Mouse (Mus musculus) midbrain, embryonic 15.5 days (tissue): ENCODE data around the gene Utp18. TPM values are rescaled to one million over a fixed set of nuclear protein-coding genes. Genes with fewer than 3 reads are reported as not detected.

Experiments
- ATAC-seq: fragments of 200-750 bp; cut with Nextera tagmentation; replicated peaks from 2 replicates; pipeline ENCODE4 v1.8.0; 2017; ENCODE audit warnings: moderate TSS enrichment
- H3K27ac ChIP-seq: fragments of 300-500 bp; sonication (generic); 2 replicates; pipeline ENCODE4 v1.5.1; 2015; ENCODE audit warnings: mild to moderate bottlenecking, inconsistent platforms
- H3K27me3 ChIP-seq: fragments of 300-500 bp; sonication (generic); replicated peaks from 2 replicates; pipeline ENCODE4 v1.6.1; 2015; ENCODE audit warnings: inconsistent platforms
- H3K36me3 ChIP-seq: fragments of 300-500 bp; sonication (generic); replicated peaks from 2 replicates; pipeline ENCODE4 v1.6.1; 2015; ENCODE audit warnings: inconsistent platforms
- H3K4me1 ChIP-seq: fragments of 300-500 bp; sonication (generic); 2 replicates; pipeline ENCODE4 v1.6.1; 2015; ENCODE audit warnings: inconsistent platforms
- H3K4me2 ChIP-seq: fragments of 300-500 bp; sonication (generic); 2 replicates; pipeline ENCODE4 v1.6.1; 2015; ENCODE audit warnings: inconsistent platforms, mild to moderate bottlenecking, moderate library complexity
- H3K4me3 ChIP-seq: fragments of 300-500 bp; sonication (generic); 2 replicates; pipeline ENCODE4 v1.5.1; 2015; ENCODE audit warnings: mild to moderate bottlenecking, inconsistent platforms
- H3K9ac ChIP-seq: fragments of 300-500 bp; sonication (generic); 2 replicates; pipeline ENCODE4 v1.6.1; 2015; ENCODE audit warnings: mild to moderate bottlenecking, inconsistent platforms
- H3K9me3 ChIP-seq: fragments of 300-500 bp; sonication (generic); 2 replicates; pipeline ENCODE4 v1.6.1; 2016; ENCODE audit warnings: inconsistent platforms
- WGBS: fragments of 180-500 bp; shearing (Covaris S2); methylation state at CpG from one replicate; pipeline ENCODE4 v1.1.7; 2015; ENCODE audit warnings: mixed read lengths; 5-methylcytosine and 5-hydroxymethylcytosine counted together
- polyA plus RNA-seq: library from polyadenylated mRNA; unstranded; fragments of >200 nt; fragmentation: Nextera tagmentation; extraction: Ambion mirVana; gene quantifications from 2 replicates; pipeline ENCODE4 v1.2.1, GENCODE M21; 2015

The Utp18 gene
- polyA plus RNA-seq, 1 experiment from 2014 or later: 31.6 TPM

GRCm38 (mm10) chr11:93821533-93821932 lies 64.0 kb downstream of the Utp18 start:
- H3K4me1 ChIP-seq: no peaks in the 10 kb centered on the region; the same call in 1 of the 2 replicates
- H3K9ac ChIP-seq: no peak overlapping the region
- no peaks in the 10 kb centered on the region for H3K27me3 ChIP-seq
- no peak overlapping the region for H3K27ac ChIP-seq
- WGBS: 81% methylated on average over 2 of the region's 2 CpGs
- H3K4me2 ChIP-seq: no peak overlapping the region
- no peaks in the 10 kb centered on the region for H3K9me3 ChIP-seq
- H3K36me3 ChIP-seq: no peaks in the 10 kb centered on the region
- H3K4me3 ChIP-seq: no peak overlapping the region
- ATAC-seq: no peak

- H3K27me3 ChIP-seq: no peaks in the 10 kb centered on the region
- no peak for ATAC-seq
- no peak overlapping the region for H3K27ac ChIP-seq
- H3K9ac ChIP-seq: no peak overlapping the region
- no peaks in the 10 kb centered on the region; the same call in 1 of the 2 replicates for H3K4me1 ChIP-seq
- no peaks in the 10 kb centered on the region for H3K9me3 ChIP-seq
- no peak overlapping the region for H3K4me3 ChIP-seq
- no peaks in the 10 kb centered on the region for H3K36me3 ChIP-seq
- H3K4me2 ChIP-seq: no peak overlapping the region
- 59% methylated on average over 15 of the region's 15 CpGs for WGBS
Observed at GRCm38 (mm10) chr11:93817966-93818738, 67.4 kb downstream of the Utp18 start.

- H3K4me3 ChIP-seq: no peak overlapping the region
- ATAC-seq: no peak
- H3K4me2 ChIP-seq: no peak overlapping the region
- H3K27me3 ChIP-seq: no peaks in the 10 kb centered on the region
- no peaks in the 10 kb centered on the region for H3K36me3 ChIP-seq
- no peak overlapping the region for H3K9ac ChIP-seq
- 92% methylated on average over 4 of the region's 4 CpGs for WGBS
- H3K4me1 ChIP-seq: no peaks in the 10 kb centered on the region
- H3K9me3 ChIP-seq: no peaks in the 10 kb centered on the region
- H3K27ac ChIP-seq: no peak overlapping the region
Observed at GRCm38 (mm10) chr11:93812955-93813354, 72.6 kb downstream of the Utp18 start.

DNA sequence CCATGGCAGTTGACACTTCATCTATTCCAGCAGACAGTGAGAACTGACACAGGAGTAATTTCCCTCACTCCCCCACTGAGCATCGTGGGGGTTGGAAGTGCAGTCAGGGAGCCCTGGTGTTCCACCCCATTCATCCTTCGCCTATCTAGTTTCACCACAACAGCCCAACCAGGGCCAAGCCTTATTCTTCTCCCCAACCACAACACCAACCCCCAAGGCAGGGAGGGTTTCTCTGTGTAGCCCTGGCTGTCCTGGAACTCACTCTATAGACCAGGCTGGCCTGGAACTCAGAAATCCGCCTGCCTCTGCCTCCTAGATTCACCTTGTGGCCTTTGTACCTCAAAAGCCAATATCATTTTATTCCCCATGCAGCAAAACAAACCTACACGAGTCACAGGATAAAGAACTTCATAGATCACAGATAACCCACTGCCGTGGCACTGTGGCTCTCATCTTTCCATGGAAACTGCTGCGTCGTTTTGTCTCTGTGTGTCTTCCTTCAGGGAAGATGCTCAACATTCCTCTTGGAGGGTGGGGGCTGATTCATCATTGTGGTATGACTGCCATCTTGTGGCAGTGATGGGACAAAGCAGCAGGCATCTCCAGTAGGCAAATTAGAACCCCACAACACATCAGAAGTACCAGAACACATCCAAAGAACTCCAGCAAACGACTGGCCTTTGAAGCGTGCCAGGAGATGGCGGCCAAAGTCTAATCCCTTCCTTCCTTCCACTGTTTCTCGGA lies 73.3 kb downstream of the Utp18 start:
- no peaks in the 10 kb centered on the region for H3K9me3 ChIP-seq
- H3K4me2 ChIP-seq: no peak overlapping the region
- no peak overlapping the region for H3K4me3 ChIP-seq
- H3K9ac ChIP-seq: no peak overlapping the region
- H3K27me3 ChIP-seq: no peaks in the 10 kb centered on the region
- no peaks in the 10 kb centered on the region for H3K4me1 ChIP-seq
- WGBS: 35% methylated on average over 11 of the region's 11 CpGs
- H3K36me3 ChIP-seq: no peaks in the 10 kb centered on the region
- H3K27ac ChIP-seq: no peak overlapping the region
- ATAC-seq: peak; percentile 66; the same call in 1 of the 2 replicates

Other genes with a start within 250 kb of the Utp18 start
- 25.6 and 28.3 TPM in 2 replicates for gene Mbtd1, start 86 bp upstream of the Utp18 start, polyA plus RNA-seq
- 68.6 and 70.3 TPM in 2 replicates for gene Nme2, start 70.5 kb upstream of the Utp18 start, polyA plus RNA-seq
- 299 and 314 TPM in 2 replicates for gene Gm20390, start 82.5 kb upstream of the Utp18 start, polyA plus RNA-seq
- 473 and 498 TPM in 2 replicates for gene Nme1, start 82.8 kb upstream of the Utp18 start, polyA plus RNA-seq
- gene Spag9, start 110.3 kb upstream of the Utp18 start, polyA plus RNA-seq: 85.5 and 88.9 TPM in 2 replicates